Mouse (Mus musculus) CD4-positive, CD25-positive, alpha-beta regulatory T cell, adult 2 months (primary cell): Measurements from ENCODE around the gene Tcfl5.

ENCODE experiments used
- DNase-seq: peaks from one replicate; pipeline ENCODE4 v3.0.0-alpha.2; 2012; ENCODE audit warnings: low read depth, low spot score

Gene Tcfl5

GRCm38 (mm10) chr2:180598157-180598705, 44.3 kb downstream of the Tcfl5 start:
- no peak for DNase-seq

- DNase-seq = no peak
Measured at GRCm38 (mm10) chr2:180597490-180597889, 45.0 kb downstream of the Tcfl5 start, which contains the start of gene Col9a3. Col9a3 (plus strand) TSS chr2:180597790.

- peak; percentile 93 for DNase-seq
Measured at GRCm38 (mm10) chr2:180589123-180589831, 53.2 kb downstream of the Tcfl5 start, which contains the start of gene Ogfr. Ogfr (plus strand) TSS chr2:180589245.

GRCm38 (mm10) chr2:180588736-180589122, 53.8 kb downstream of the Tcfl5 start:
- DNase-seq = peak; percentile 64

GRCm38 (mm10) chr2:180583154-180583507, 59.4 kb downstream of the Tcfl5 start:
- DNase-seq = peak; percentile 41

GRCm38 (mm10) chr2:180582481-180583153, 59.9 kb downstream of the Tcfl5 start:
- peak; percentile 98 for DNase-seq

- no peak for DNase-seq
Measured at GRCm38 (mm10) chr2:180581002-180581401, 61.5 kb downstream of the Tcfl5 start, which contains the start of gene Mrgbp. Mrgbp (plus strand) TSS chr2:180581304.

GRCm38 (mm10) chr2:180578686-180579085, 63.8 kb downstream of the Tcfl5 start:
- DNase-seq = peak; percentile 87

- no peak for DNase-seq
Measured at GRCm38 (mm10) chr2:180576482-180576881, 66.0 kb downstream of the Tcfl5 start.
